Mouse (Mus musculus): ENCODE results near the gene Lcor. TPM values are rescaled to one million over a fixed set of nuclear protein-coding genes. Genes with fewer than 3 reads are reported as not detected.

Lcor gene
- polyA plus RNA-seq, 1 experiment from 2014 or later, result 14.0 TPM

DNA sequence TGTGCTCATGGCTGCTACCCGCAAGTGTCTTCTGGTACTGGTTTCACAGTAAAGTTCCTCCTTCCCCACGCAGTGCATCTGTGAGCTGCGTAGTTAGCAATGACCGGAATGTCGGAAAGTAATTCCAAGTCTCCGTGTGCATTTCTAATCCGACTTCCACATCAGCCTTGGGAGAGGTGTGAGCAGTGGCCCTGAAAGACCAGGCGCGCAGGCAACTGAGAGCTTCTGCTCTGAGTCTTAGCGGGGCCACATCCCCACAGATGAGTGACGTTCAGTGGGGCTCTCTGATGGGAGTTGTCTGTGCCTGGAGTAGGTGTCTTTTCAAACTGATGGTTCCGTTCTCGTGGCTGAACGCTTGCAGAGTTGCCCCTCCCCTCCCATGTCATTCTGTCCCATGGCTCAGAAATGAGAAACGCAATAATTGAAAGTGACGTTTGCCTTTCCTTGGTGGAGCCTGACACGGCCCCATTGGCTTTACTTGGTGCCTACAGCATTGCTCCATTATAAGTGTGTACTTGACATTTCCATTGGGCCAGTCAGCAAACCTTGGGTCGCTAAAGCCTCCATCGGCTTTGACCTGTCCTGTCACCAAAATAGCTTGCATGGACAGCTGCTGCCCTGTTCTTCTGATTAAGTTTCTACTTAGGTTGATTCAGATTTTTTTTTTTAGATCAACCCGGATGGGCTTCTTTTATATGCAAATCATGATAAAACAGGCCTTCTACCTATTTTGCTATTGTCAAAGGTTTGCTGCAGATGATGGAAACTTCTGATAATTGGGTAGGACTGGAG is 105.2 kb downstream of the Lcor start:
- WGBS, result 73% methylated on average over 20 of the region's 20 CpGs
- no peak for TF ChIP-seq CTCF (IDR thresholded peaks at IDR 0.05; ENCODE audit: low read depth)
- Histone ChIP-seq H3K9ac (ENCODE audit: low read depth, low read length) (no peak overlapping the region), H3K9me3 (replicated peaks; ENCODE audit: low read length) (no peaks in the 10 kb centered on the region), H3K27ac (no peak overlapping the region), H3K4me1 (replicated peaks; ENCODE audit: insufficient read depth, low read length) (no peaks in the 10 kb centered on the region), H3K4me2 (ENCODE audit: low read length) (no peak overlapping the region), H3K4me3 (replicated peaks; ENCODE audit: low read depth, low read length) (no peak overlapping the region), H3K27me3 (ENCODE audit: insufficient read depth, low read length) (no peaks in the 10 kb centered on the region), H3K36me3 (ENCODE audit: insufficient read depth, low read length) (peaks cover 8% of the 10 kb centered on the region; the same call in 1 of the 2 replicates)
- ATAC-seq (replicated peaks; ENCODE audit: low FRiP score, low read depth) (no peak), DNase-seq (ENCODE audit: low spot score) (no peak)

DNA sequence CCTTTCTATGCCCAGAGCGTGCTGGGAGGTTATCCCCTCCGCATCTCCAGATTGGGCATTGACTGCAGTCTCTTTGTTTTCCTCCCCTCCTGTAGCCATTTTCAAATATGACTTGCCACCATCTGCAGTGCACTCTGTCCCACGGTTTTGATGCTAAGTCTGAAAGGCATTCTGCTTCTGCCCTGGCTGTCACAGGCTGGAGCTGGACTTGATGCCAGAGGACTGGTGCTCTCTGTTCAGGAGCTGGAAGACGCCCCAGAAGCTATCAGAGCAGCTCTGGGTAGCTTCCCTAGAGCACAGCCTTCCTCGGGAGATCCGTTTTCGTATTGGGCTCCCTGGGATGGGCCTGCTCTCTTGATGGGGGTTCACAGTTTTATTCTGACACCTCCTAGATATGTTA is 106.6 kb downstream of the Lcor start:
- no peak overlapping the region for H3K4me2 ChIP-seq (ENCODE audit: low read length)
- no peak for ATAC-seq (replicated peaks; ENCODE audit: low FRiP score, low read depth)
- H3K4me3 ChIP-seq (replicated peaks; ENCODE audit: low read depth, low read length), result no peak overlapping the region
- no peak overlapping the region for H3K27ac ChIP-seq
- 86% methylated on average over 7 of the region's 7 CpGs for WGBS
- no peak for DNase-seq (ENCODE audit: low spot score)
- peaks cover 5% of the 10 kb centered on the region; the same call in 1 of the 2 replicates for H3K36me3 ChIP-seq (ENCODE audit: insufficient read depth, low read length)
- H3K4me1 ChIP-seq (replicated peaks; ENCODE audit: insufficient read depth, low read length), result no peaks in the 10 kb centered on the region
- no peak for TF ChIP-seq CTCF (IDR thresholded peaks at IDR 0.05; ENCODE audit: low read depth)
- H3K9me3 ChIP-seq (replicated peaks; ENCODE audit: low read length), result no peaks in the 10 kb centered on the region
- H3K9ac ChIP-seq (ENCODE audit: low read depth, low read length), result no peak overlapping the region
- no peaks in the 10 kb centered on the region for H3K27me3 ChIP-seq (ENCODE audit: insufficient read depth, low read length)

DNA sequence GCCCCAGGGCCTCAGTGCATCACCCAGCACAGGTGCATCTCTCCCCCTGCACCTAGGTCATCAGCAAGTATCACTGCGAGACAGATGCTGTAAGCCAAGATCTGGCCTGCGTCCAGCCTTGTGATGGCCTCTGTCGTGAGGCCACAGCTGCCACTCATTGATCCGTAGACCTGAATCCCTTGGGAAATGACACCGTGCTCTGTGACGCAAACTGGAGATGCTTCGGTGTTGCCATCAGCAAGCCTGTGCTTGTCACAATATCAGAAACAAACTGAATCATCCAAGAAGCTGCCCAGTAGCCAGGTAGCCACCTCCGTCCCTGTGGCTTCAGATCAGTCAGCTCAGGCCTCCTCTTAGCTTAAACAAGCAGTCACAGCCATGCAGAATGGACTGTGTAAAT is 107.2 kb downstream of the Lcor start:
- peaks cover under 1% of the 10 kb centered on the region; the same call in 1 of the 2 replicates for H3K36me3 ChIP-seq (ENCODE audit: insufficient read depth, low read length)
- no peak overlapping the region for H3K4me2 ChIP-seq (ENCODE audit: low read length)
- H3K4me1 ChIP-seq (replicated peaks; ENCODE audit: insufficient read depth, low read length), result no peaks in the 10 kb centered on the region
- DNase-seq (ENCODE audit: low spot score) (no peak), ATAC-seq (replicated peaks; ENCODE audit: low FRiP score, low read depth) (no peak)
- H3K9me3 ChIP-seq (replicated peaks; ENCODE audit: low read length), result no peaks in the 10 kb centered on the region
- H3K27me3 ChIP-seq (ENCODE audit: insufficient read depth, low read length), result no peaks in the 10 kb centered on the region
- no peak for TF ChIP-seq CTCF (IDR thresholded peaks at IDR 0.05; ENCODE audit: low read depth)
- no peak overlapping the region for H3K9ac ChIP-seq (ENCODE audit: low read depth, low read length)
- 84% methylated on average over 8 of the region's 8 CpGs for WGBS
- no peak overlapping the region for H3K27ac ChIP-seq
- no peak overlapping the region for H3K4me3 ChIP-seq (replicated peaks; ENCODE audit: low read depth, low read length)

DNA sequence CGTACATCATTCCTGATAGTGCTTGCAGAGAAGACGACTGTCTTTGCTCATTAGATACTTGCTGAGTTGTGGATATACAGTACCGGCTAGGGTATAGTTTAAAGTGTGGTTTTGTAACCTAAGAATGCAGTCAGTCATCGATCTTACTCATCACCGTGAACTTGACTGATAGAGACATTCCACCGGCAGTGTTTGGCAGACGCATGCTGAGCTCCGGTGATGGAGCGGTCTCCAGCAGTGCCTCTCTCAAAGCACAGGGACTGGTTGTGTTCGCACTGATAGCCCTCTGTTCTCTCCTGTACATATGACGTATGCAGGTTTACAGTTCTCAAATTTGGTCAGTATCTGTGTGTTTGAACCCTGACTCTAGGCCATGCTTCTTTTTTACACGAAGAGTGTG is 109.4 kb downstream of the Lcor start:
- no peaks in the 10 kb centered on the region for H3K27me3 ChIP-seq (ENCODE audit: insufficient read depth, low read length)
- no peaks in the 10 kb centered on the region for H3K4me1 ChIP-seq (replicated peaks; ENCODE audit: insufficient read depth, low read length)
- WGBS, result 67% methylated on average over 12 of the region's 12 CpGs
- H3K4me3 ChIP-seq (replicated peaks; ENCODE audit: low read depth, low read length), result no peak overlapping the region
- no peak overlapping the region for H3K4me2 ChIP-seq (ENCODE audit: low read length)
- H3K9ac ChIP-seq (ENCODE audit: low read depth, low read length), result no peak overlapping the region
- no peak for ATAC-seq (replicated peaks; ENCODE audit: low FRiP score, low read depth)
- no peak overlapping the region for H3K27ac ChIP-seq
- no peak for DNase-seq (ENCODE audit: low spot score)
- TF ChIP-seq CTCF (IDR thresholded peaks at IDR 0.05; ENCODE audit: low read depth), result no peak
- H3K36me3 ChIP-seq (ENCODE audit: insufficient read depth, low read length), result no peaks in the 10 kb centered on the region
- no peaks in the 10 kb centered on the region for H3K9me3 ChIP-seq (replicated peaks; ENCODE audit: low read length)

DNA sequence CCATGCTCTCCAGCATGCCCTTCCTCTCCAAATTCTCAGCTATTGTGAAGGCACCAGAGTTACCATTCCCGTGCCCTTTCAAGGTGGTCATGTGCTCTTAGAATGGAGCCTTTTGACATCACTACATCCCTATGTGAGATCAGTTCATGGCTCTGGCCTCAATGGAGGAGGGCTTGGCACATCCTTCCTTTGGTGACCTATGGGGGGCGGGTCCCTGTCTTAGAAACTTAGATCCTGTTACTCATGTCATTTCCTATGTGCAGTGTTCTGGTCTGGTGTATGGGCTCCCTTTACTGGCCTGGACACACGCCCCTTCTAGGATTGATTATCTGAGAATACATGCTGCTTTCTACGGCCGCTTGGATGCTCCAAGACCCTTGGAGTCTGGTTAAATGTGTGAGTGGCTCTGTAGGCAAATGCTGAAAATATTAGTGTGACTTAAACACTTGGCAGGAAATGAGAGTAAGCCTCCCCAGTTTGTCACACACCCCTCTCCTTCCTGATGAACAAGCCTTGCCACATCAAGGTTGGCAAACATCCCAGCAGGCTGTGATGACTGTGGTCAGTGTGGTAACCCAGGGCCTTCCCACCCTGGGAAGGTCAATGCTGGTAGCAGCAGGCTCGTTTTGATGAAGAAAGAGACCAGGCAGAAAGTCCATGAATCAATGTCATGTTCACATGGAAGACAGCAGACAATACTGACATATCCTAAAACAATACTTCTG is 114.9 kb downstream of the Lcor start:
- ATAC-seq (replicated peaks; ENCODE audit: low FRiP score, low read depth) (no peak), DNase-seq (ENCODE audit: low spot score) (no peak)

DNA sequence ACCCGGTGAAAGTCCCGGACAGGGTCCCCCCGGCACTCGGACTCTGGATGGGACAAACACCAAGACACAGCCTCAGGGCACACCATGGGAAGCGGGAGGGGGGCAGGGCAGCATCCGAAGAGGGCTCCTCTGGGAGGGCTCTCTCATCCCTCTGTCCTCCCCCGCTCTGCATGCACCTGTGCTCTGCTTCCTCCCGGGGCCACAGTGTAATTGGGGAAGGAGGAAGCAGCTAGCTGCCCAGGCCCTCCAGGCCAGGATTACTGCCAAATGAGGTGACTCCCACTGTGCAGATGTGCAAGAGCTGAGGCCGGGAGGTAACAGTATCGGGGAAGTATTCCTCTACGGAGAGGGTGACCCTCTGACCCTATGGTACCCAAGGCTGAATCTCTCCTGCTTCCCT is 118.2 kb downstream of the Lcor start:
- Histone ChIP-seq H3K4me2 (ENCODE audit: low read length) (no peak overlapping the region), H3K9me3 (replicated peaks; ENCODE audit: low read length) (no peaks in the 10 kb centered on the region), H3K27ac (no peak overlapping the region), H3K9ac (ENCODE audit: low read depth, low read length) (no peak overlapping the region), H3K27me3 (ENCODE audit: insufficient read depth, low read length) (no peaks in the 10 kb centered on the region), H3K4me1 (replicated peaks; ENCODE audit: insufficient read depth, low read length) (no peaks in the 10 kb centered on the region), H3K36me3 (ENCODE audit: insufficient read depth, low read length) (no peaks in the 10 kb centered on the region), H3K4me3 (replicated peaks; ENCODE audit: low read depth, low read length) (no peak overlapping the region)
- no peak for TF ChIP-seq CTCF (IDR thresholded peaks at IDR 0.05; ENCODE audit: low read depth)
- DNase-seq (ENCODE audit: low spot score), result no peak
- no peak for ATAC-seq (replicated peaks; ENCODE audit: low FRiP score, low read depth)
- WGBS, result 46% methylated on average over 11 of the region's 11 CpGs

More for the DNA sequence above, 114.9 kb downstream of the Lcor start:
- Histone ChIP-seq H3K27me3 (ENCODE audit: insufficient read depth, low read length) (no peaks in the 10 kb centered on the region), H3K9ac (ENCODE audit: low read depth, low read length) (no peak overlapping the region), H3K9me3 (replicated peaks; ENCODE audit: low read length) (no peaks in the 10 kb centered on the region), H3K36me3 (ENCODE audit: insufficient read depth, low read length) (no peaks in the 10 kb centered on the region), H3K4me1 (replicated peaks; ENCODE audit: insufficient read depth, low read length) (no peaks in the 10 kb centered on the region), H3K27ac (no peak overlapping the region), H3K4me2 (ENCODE audit: low read length) (no peak overlapping the region), H3K4me3 (replicated peaks; ENCODE audit: low read depth, low read length) (no peak overlapping the region)
- no peak for TF ChIP-seq CTCF (IDR thresholded peaks at IDR 0.05; ENCODE audit: low read depth)
- 76% methylated on average over 6 of the region's 6 CpGs for WGBS
